Mouse (Mus musculus): ENCODE data around the gene Sstr5.

GRCm38 (mm10) chr17:25441417-25441816, 55.7 kb downstream of the Sstr5 start:
- no peak for TF ChIP-seq POLR2A (IDR thresholded peaks at IDR 0.05; ENCODE audit: borderline replicate concordance, insufficient read depth, low read length)
- no peak for TF ChIP-seq CTCF (IDR thresholded peaks at IDR 0.05; ENCODE audit: borderline replicate concordance, insufficient read depth, low read depth, low read length)

Data from cerebellum, adult 2 months (tissue).